ENCODE assay signal across 8 mouse cellular contexts in the genomic region with DNA sequence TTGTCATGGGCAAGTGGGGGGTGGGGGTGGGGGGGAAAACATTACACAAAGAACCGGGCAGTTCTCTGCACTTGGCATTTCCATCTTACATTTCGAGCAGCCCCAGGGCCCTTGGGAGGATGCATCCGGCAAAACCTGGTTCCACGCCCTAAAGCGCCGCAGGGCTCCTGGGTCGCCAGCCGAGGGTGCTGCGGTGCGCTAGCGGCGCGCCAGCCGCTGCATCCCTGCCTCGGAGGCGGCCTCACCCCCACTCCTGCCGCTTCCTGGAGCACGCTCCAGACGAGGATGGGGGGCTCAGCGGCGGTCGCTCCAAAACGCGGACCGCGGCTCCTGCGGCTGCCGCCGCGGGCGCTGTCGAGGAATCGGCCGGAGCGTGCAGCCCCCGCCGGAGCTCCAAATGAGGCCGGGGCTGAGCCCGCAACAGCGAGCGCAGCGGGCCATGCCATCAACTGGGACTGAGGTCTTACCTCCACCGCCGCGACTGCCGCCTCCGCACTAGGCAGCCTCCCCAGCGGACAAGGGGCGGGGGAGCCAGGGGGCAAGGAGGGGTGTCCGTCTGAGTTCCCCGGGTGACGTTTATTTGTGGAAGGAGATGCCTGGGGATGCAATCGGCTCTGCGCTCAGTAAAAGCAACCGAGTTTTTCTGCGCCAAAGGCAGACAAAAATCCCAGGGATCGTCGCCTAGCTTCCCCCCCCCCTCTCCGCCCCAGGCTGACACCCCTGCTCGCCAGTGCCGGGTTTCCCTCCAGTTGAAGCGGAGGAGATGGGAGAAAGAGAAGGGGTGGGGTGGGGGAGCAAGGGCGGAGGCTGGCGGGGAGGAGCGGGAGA. TPM values are rescaled to one million over a fixed set of nuclear protein-coding genes. Genes with fewer than 3 reads are reported as not detected.
DNase-seq lines count a peak whose midpoint lies in the region; ATAC-seq and TF ChIP-seq lines count a peak whose summit lies in the region.

No protein-coding gene starts in this region.

- TF ChIP-seq CTCF in E14TG2a.4 (conservative IDR thresholded peaks at IDR 0.05; ENCODE audit: low read length), result no peak
- no peak for TF ChIP-seq CTCF in embryonic fibroblast, embryonic 13.5 days (IDR thresholded peaks at IDR 0.05; ENCODE audit: borderline replicate concordance, insufficient read depth, low read length)
- TF ChIP-seq CTCF in lung, adult 2 months (IDR thresholded peaks at IDR 0.05; ENCODE audit: insufficient read depth, low read length), result no peak

- peak; percentile 17; the same call in 1 of the 2 replicates for ATAC-seq in heart, embryonic 15.5 days (replicated peaks; ENCODE audit: insufficient number of reproducible peaks, insufficient read depth, low FRiP score, low read depth)

- peaks cover 53% of the 10 kb centered on the region for H3K4me1 ChIP-seq in E14TG2a.4 (replicated peaks; ENCODE audit: low read depth, low read length)
- no peaks in the 10 kb centered on the region for H3K4me1 ChIP-seq in embryonic fibroblast, embryonic 13.5 days (ENCODE audit: control insufficient read depth, insufficient read depth, low read length)
- H3K4me1 ChIP-seq in heart, embryonic 15.5 days (replicated peaks), result peaks cover 25% of the 10 kb centered on the region
- H3K4me1 ChIP-seq in lung, adult 2 months (ENCODE audit: control insufficient read depth, insufficient read depth, low read length), result peaks cover 3% of the 10 kb centered on the region; the same call in 1 of the 2 replicates

- peak overlapping the region; percentile 94 for H3K4me3 ChIP-seq in E14TG2a.4 (replicated peaks; ENCODE audit: low read length)
- peak overlapping the region; percentile 61 for H3K4me3 ChIP-seq in embryonic fibroblast, embryonic 13.5 days (ENCODE audit: insufficient read depth, low read length)
- peak overlapping the region; percentile 87 for H3K4me3 ChIP-seq in heart, embryonic 15.5 days
- H3K4me3 ChIP-seq in lung, adult 2 months (replicated peaks; ENCODE audit: extremely low read depth, low read depth, low read length), result peak overlapping the region; percentile 85

- peak; percentile 48 for DNase-seq in adrenal gland, postnatal 25 days
- peak; percentile 66 for DNase-seq in kidney, postnatal 14 days
- peak; percentile 75 for DNase-seq in lung, adult 2 months
- DNase-seq in ovary, postnatal 10 days (ENCODE audit: low spot score), result peak; percentile 30
- DNase-seq in thymus, postnatal 4 days, result peak; percentile 71

- H3K9me3 ChIP-seq in E14TG2a.4 (ENCODE audit: low read length), result no peaks in the 10 kb centered on the region
- no peaks in the 10 kb centered on the region for H3K9me3 ChIP-seq in heart, embryonic 15.5 days (replicated peaks)

- TF ChIP-seq POLR2A in embryonic fibroblast, embryonic 13.5 days (IDR thresholded peaks at IDR 0.05; ENCODE audit: low read depth, low read length), result no peak
- TF ChIP-seq POLR2A in lung, adult 2 months (IDR thresholded peaks at IDR 0.05; ENCODE audit: borderline replicate concordance, extremely low read depth, low read depth, low read length), result peak; percentile 36; the same call in 1 of the 2 replicates

- no peak overlapping the region for H3K27ac ChIP-seq in embryonic fibroblast, embryonic 13.5 days (ENCODE audit: insufficient read depth, low read length)
- H3K27ac ChIP-seq in heart, embryonic 15.5 days, result peak overlapping the region; percentile 93

- WGBS in heart, embryonic 15.5 days, result under 1% methylated on average over 65 of the region's 65 CpGs
- under 1% methylated on average over 65 of the region's 65 CpGs for WGBS in lung, adult 2 months

- peaks cover 14% of the 10 kb centered on the region for H3K27me3 ChIP-seq in E14TG2a.4 (ENCODE audit: insufficient read depth, low read length)
- peaks cover 2% of the 10 kb centered on the region for H3K27me3 ChIP-seq in heart, embryonic 15.5 days

- H3K4me2 ChIP-seq in heart, embryonic 15.5 days, result peak overlapping the region; percentile 98

- peak overlapping the region; percentile 87 for H3K9ac ChIP-seq in heart, embryonic 15.5 days

- peaks cover 34% of the 10 kb centered on the region for H3K36me3 ChIP-seq in E14TG2a.4 (ENCODE audit: insufficient read depth, low read length)
- 0 out of 2 replicates have a peak, but pooled peaks cover 5% of the 10 kb centered on the region for H3K36me3 ChIP-seq in heart, embryonic 15.5 days

RNA-seq across cellular contexts. Expression of a gene that starts 1.2 kb away (rescaled TPM):
- total RNA-seq in adrenal gland, postnatal 25 days (2021), result 19.6 and 19.8 TPM in 2 replicates
- 18.2 and 42.5 TPM in 2 replicates for polyA plus RNA-seq in embryonic fibroblast, embryonic 13.5 days (2011; ENCODE audit: insufficient read length, low read depth, missing spikeins)
- polyA plus RNA-seq in heart, embryonic 15.5 days (2015; fragmentation: Nextera tagmentation; extraction: Ambion mirVana), result 43.1 and 47.8 TPM in 2 replicates
- polyA plus RNA-seq in lung, adult 2 months (2012; rRNA removed), result 83.1 and 140 TPM in 2 replicates
